Comparison of ENCODE assay signal across 20 mouse cellular contexts in the genomic region with DNA sequence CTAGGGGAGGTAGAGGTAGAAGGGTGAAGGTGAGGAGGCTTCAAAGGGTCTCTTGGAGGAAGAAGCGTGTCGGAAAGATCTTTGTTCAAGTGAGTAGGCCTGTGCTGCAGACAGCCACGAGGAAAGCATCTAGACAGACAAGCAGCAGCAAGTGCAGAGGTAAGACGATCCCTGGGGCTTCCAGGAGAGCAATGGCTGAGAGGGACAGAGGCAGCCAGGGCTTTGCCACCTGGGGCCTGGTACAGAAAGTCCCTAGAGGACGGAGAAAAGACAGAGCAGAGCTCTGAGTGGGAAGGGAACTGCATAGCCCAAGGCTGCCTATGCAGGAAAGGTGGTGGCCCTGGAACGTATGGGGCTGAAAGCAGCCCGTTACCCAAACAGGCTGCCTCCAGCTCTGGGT. TPM values are rescaled to one million over a fixed set of nuclear protein-coding genes. Genes with fewer than 3 reads are reported as not detected.
DNase-seq lines count a peak whose midpoint lies in the region; ATAC-seq lines count a peak whose summit lies in the region.
"Had no signal": no experiment of that assay in that cellular context is flagged by ENCODE, and none has a peak within 500 bp of the region (broad histone marks: within the 10 kb centered on the region; RNA-seq: fewer than 3 reads in every experiment).

No protein-coding gene starts in this region.

- DNase-seq in heart, adult 11 months, result peak; percentile 85
- DNase-seq in heart, postnatal 4 days, result no peak
- DNase-seq in embryonic facial prominence, embryonic 14.5 days (ENCODE audit: low spot score), result peak; percentile 60
- DNase-seq in cerebellum, postnatal 14 days, result no peak
- DNase-seq: adrenal gland, postnatal 10 days; B cell, adult 2 months; cerebellum, adult 11 months; heart, adult 18-20 months; kidney, adult 11 months; layer of hippocampus, adult 9-11 months; retina, postnatal 1 day; thymus, adult 2 months had no signal

- no peak for ATAC-seq in intestine, embryonic 16.5 days
- no peak for ATAC-seq in intestine, embryonic 15.5 days
- ATAC-seq in embryonic facial prominence, embryonic 14.5 days (ENCODE audit: low read depth), result peak; percentile 56
- ATAC-seq in stomach, embryonic 15.5 days (ENCODE audit: insufficient read depth, low FRiP score, low read depth), result no peak
- ATAC-seq in megakaryocyte, adult 5-6 weeks (ENCODE audit: poor library complexity, severe bottlenecking), result no peak
- ATAC-seq: lung, postnatal 0 days; midbrain, embryonic 16.5 days had no signal

- 70% methylated on average over 7 of the region's 7 CpGs for WGBS in intestine, embryonic 16.5 days
- WGBS in intestine, embryonic 15.5 days, result 59% methylated on average over 7 of the region's 7 CpGs
- WGBS in embryonic facial prominence, embryonic 14.5 days, result 36% methylated on average over 7 of the region's 7 CpGs
- 63% methylated on average over 7 of the region's 7 CpGs for WGBS in stomach, embryonic 15.5 days

- no peak overlapping the region; the same call in 1 of the 2 replicates for H3K9ac ChIP-seq in intestine, embryonic 16.5 days (ENCODE audit: low read depth, low read length)
- no peak overlapping the region for H3K9ac ChIP-seq in intestine, embryonic 15.5 days
- H3K9ac ChIP-seq in embryonic facial prominence, embryonic 14.5 days (ENCODE audit: low read depth, low read length), result 0 out of 2 replicates have a peak overlapping the region, but pooled peaks have one; percentile 1
- no peak overlapping the region for H3K9ac ChIP-seq in stomach, embryonic 15.5 days
- H3K9ac ChIP-seq: forebrain, embryonic 12.5 days; liver, embryonic 14.5 days had no signal

- H3K4me1 ChIP-seq in intestine, embryonic 16.5 days (ENCODE audit: control insufficient read depth, insufficient read depth, low read length), result peaks cover 23% of the 10 kb centered on the region
- peaks cover 34% of the 10 kb centered on the region for H3K4me1 ChIP-seq in intestine, embryonic 15.5 days (replicated peaks)
- peaks cover 31% of the 10 kb centered on the region for H3K4me1 ChIP-seq in embryonic facial prominence, embryonic 14.5 days (ENCODE audit: control insufficient read depth, insufficient read depth, low read length)
- peaks cover 43% of the 10 kb centered on the region for H3K4me1 ChIP-seq in stomach, embryonic 15.5 days

- H3K27me3 ChIP-seq in intestine, embryonic 16.5 days (replicated peaks; ENCODE audit: control insufficient read depth, insufficient read depth, low read length), result no peaks in the 10 kb centered on the region
- no peaks in the 10 kb centered on the region for H3K27me3 ChIP-seq in intestine, embryonic 15.5 days (replicated peaks)
- no peaks in the 10 kb centered on the region for H3K27me3 ChIP-seq in embryonic facial prominence, embryonic 14.5 days (replicated peaks; ENCODE audit: control insufficient read depth, insufficient read depth, low read length)
- no peaks in the 10 kb centered on the region for H3K27me3 ChIP-seq in stomach, embryonic 15.5 days (replicated peaks)
- H3K27me3 ChIP-seq: forebrain, embryonic 12.5 days had no signal

- no peaks in the 10 kb centered on the region for H3K9me3 ChIP-seq in intestine, embryonic 16.5 days (ENCODE audit: control insufficient read depth, low read length)
- no peaks in the 10 kb centered on the region for H3K9me3 ChIP-seq in intestine, embryonic 15.5 days
- no peaks in the 10 kb centered on the region for H3K9me3 ChIP-seq in embryonic facial prominence, embryonic 14.5 days (ENCODE audit: control insufficient read depth, low read length)
- H3K9me3 ChIP-seq in stomach, embryonic 15.5 days, result no peaks in the 10 kb centered on the region
- H3K9me3 ChIP-seq: forebrain, embryonic 12.5 days had no signal

- H3K4me3 ChIP-seq in intestine, embryonic 16.5 days (ENCODE audit: low read length), result no peak overlapping the region
- no peak overlapping the region for H3K4me3 ChIP-seq in intestine, embryonic 15.5 days (replicated peaks)
- H3K4me3 ChIP-seq in embryonic facial prominence, embryonic 14.5 days (ENCODE audit: low read depth, low read length), result no peak overlapping the region
- no peak overlapping the region for H3K4me3 ChIP-seq in stomach, embryonic 15.5 days (replicated peaks)
- H3K4me3 ChIP-seq: forebrain, embryonic 12.5 days had no signal

- no peak overlapping the region for H3K4me2 ChIP-seq in intestine, embryonic 16.5 days (ENCODE audit: low read depth, low read length)
- H3K4me2 ChIP-seq in intestine, embryonic 15.5 days (replicated peaks), result no peak overlapping the region
- no peak overlapping the region for H3K4me2 ChIP-seq in embryonic facial prominence, embryonic 14.5 days (ENCODE audit: low read depth, low read length)
- no peak overlapping the region for H3K4me2 ChIP-seq in stomach, embryonic 15.5 days
- H3K4me2 ChIP-seq: forebrain, embryonic 12.5 days had no signal

- peak overlapping the region; percentile 11; the same call in 1 of the 2 replicates for H3K27ac ChIP-seq in intestine, embryonic 16.5 days (ENCODE audit: low read length)
- no peak overlapping the region for H3K27ac ChIP-seq in intestine, embryonic 15.5 days
- H3K27ac ChIP-seq in embryonic facial prominence, embryonic 14.5 days (replicated peaks; ENCODE audit: low read depth, low read length), result no peak overlapping the region; the same call in 1 of the 2 replicates
- H3K27ac ChIP-seq in stomach, embryonic 15.5 days, result 0 out of 2 replicates have a peak overlapping the region, but pooled peaks have one; percentile 11
- H3K27ac ChIP-seq: forebrain, embryonic 12.5 days; liver, embryonic 14.5 days had no signal

- no peaks in the 10 kb centered on the region for H3K36me3 ChIP-seq in intestine, embryonic 16.5 days (ENCODE audit: control insufficient read depth, insufficient read depth, low read length)
- no peaks in the 10 kb centered on the region for H3K36me3 ChIP-seq in intestine, embryonic 15.5 days
- no peaks in the 10 kb centered on the region for H3K36me3 ChIP-seq in embryonic facial prominence, embryonic 14.5 days (ENCODE audit: control insufficient read depth, insufficient read depth, low read length)
- H3K36me3 ChIP-seq in stomach, embryonic 15.5 days, result no peaks in the 10 kb centered on the region
- H3K36me3 ChIP-seq: forebrain, embryonic 12.5 days had no signal

RNA-seq across cellular contexts. Expression of gene Rasl11b, which starts 55.2 kb away (rescaled TPM):
- total RNA-seq in heart, postnatal 4 days (2021), result 10 to 100 TPM; 71.9 to 73.4 TPM
- 31.5 and 37.6 TPM in 2 replicates for polyA plus RNA-seq in intestine, embryonic 16.5 days (2015; fragmentation: Nextera tagmentation; extraction: Ambion mirVana)
- 34.9 and 38.3 TPM in 2 replicates for polyA plus RNA-seq in intestine, embryonic 15.5 days (2015; fragmentation: Nextera tagmentation; extraction: Ambion mirVana)
- polyA plus RNA-seq in embryonic facial prominence, embryonic 14.5 days (2014; fragmentation: Nextera tagmentation; extraction: Ambion mirVana), result 62.9 and 75.4 TPM in 2 replicates
- 47.9 and 50.3 TPM in 2 replicates for polyA plus RNA-seq in stomach, embryonic 15.5 days (2015; fragmentation: Nextera tagmentation; extraction: Ambion mirVana)
- 2.0 and 2.1 TPM in 2 replicates for total RNA-seq in megakaryocyte, adult 5-6 weeks (2015)
- total RNA-seq in megakaryocyte, adult 5-6 weeks (2017), result 0.98 and 1.0 TPM in 2 replicates

Comparison
In these comparisons a context has a peak if more than half of its experiments do, and no peak if none do; other contexts are left out.
1. DNase-seq: peak in heart, adult 11 months (single experiment) and embryonic facial prominence, embryonic 14.5 days (single experiment); none in heart, postnatal 4 days (single experiment) and cerebellum, postnatal 14 days (0 of 2).
2. H3K27ac ChIP-seq: peak in intestine, embryonic 16.5 days (single experiment) and stomach, embryonic 15.5 days (single experiment); none in intestine, embryonic 15.5 days (single experiment) and embryonic facial prominence, embryonic 14.5 days (single experiment).